Mouse (Mus musculus): ENCODE measurements around the gene Ppid.

DNA sequence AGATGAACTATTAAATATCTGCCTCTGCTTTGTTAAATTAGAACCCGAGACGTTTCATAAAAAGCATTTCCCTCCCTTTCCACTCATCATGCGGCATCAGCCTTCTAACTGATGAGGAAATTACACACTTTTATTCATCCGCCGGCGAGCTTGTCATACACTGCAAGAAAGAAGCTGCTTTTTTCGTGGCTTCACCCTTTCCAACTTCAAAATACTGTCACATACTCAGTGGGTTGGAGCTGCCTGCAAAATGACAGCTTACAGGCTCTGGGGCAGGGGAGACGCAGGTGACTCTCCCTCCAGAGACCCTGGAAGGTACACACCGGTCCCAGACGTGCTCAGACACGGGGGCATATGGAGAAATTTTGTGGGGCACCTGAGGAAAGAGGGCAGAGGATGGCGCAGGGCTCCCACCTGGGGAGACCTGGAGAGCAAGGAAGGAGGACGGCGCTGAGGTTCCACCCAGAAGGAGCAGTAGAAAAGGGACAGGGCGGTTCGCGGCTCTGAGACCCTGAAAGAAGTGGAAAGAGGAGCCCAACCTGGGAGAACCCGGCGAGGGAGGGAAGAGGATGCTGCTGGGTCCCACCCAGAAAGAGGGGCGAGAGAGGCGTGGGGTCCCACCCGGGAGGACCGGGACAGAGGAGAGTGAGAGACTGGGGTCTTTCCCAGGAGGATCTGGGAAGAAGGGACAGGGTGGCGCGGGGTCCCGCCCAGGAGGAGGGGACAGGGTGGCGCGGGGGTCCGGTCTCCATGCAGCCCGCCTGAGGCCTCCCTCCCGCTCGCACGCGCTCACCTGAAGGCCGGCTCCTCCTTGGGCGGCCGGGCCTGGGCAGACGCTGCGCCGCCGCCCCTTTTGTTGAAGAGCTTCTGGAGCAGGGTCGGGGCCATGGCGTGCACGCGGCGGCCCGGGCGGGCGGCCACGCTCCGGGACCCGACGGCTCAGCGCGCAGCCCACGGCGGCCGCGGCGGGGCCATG lies 24.1 kb upstream of the Ppid start:
- TF ChIP-seq CTCF (IDR thresholded peaks at IDR 0.05; ENCODE audit: extremely low read depth, insufficient read depth, low read length), result no peak
- TF ChIP-seq POLR2A (IDR thresholded peaks at IDR 0.05; ENCODE audit: extremely low read depth, insufficient read depth, low read length), result no peak
